Mouse (Mus musculus) hindbrain, embryonic 15.5 days (tissue): Measurements from ENCODE around the gene Ube2f. TPM values are rescaled to one million over a fixed set of nuclear protein-coding genes. Genes with fewer than 3 reads are reported as not detected.

Experiments used
- ATAC-seq: fragments of 200-750 bp; cut with Nextera tagmentation; 2 replicates; pipeline ENCODE4 v1.8.0; 2017; ENCODE audit warnings: low read depth, moderate number of reproducible peaks, moderate TSS enrichment; ENCODE audit not compliant: low FRiP score
- H3K27ac ChIP-seq: fragments of 300-500 bp; sonication (generic); replicated peaks from 2 replicates; pipeline ENCODE4 v1.5.1; 2015; ENCODE audit warnings: mild to moderate bottlenecking, inconsistent platforms
- H3K27me3 ChIP-seq: fragments of 300-500 bp; sonication (generic); 2 replicates; pipeline ENCODE4 v1.6.1; 2015; ENCODE audit warnings: control low read depth, inconsistent platforms
- H3K36me3 ChIP-seq: fragments of 300-500 bp; sonication (generic); 2 replicates; pipeline ENCODE4 v1.6.1; 2015; ENCODE audit warnings: control low read depth, inconsistent platforms
- H3K4me1 ChIP-seq: fragments of 300-500 bp; sonication (generic); replicated peaks from 2 replicates; pipeline ENCODE4 v1.6.1; 2015; ENCODE audit warnings: control low read depth, inconsistent platforms
- H3K4me2 ChIP-seq: fragments of 300-500 bp; sonication (generic); 2 replicates; pipeline ENCODE4 v1.6.1; 2015; ENCODE audit warnings: moderate library complexity, mild to moderate bottlenecking, inconsistent platforms
- H3K4me3 ChIP-seq: fragments of 300-500 bp; sonication (generic); 2 replicates; pipeline ENCODE4 v1.5.1; 2015; ENCODE audit warnings: mild to moderate bottlenecking, inconsistent platforms
- H3K9ac ChIP-seq: fragments of 300-500 bp; sonication (generic); 2 replicates; pipeline ENCODE4 v1.6.1; 2015; ENCODE audit warnings: inconsistent platforms
- H3K9me3 ChIP-seq: fragments of 300-500 bp; sonication (generic); 2 replicates; pipeline ENCODE4 v1.6.1; 2016; ENCODE audit warnings: control low read depth, inconsistent platforms
- WGBS: fragments of 180-500 bp; shearing (Covaris S2); methylation state at CpG from one replicate; pipeline ENCODE4 v1.1.7; 2015; 5-methylcytosine and 5-hydroxymethylcytosine counted together
- polyA plus RNA-seq: library from polyadenylated mRNA; unstranded; fragments of >200 nt; fragmentation: Nextera tagmentation; extraction: Ambion mirVana; gene quantifications from 2 replicates; pipeline ENCODE4 v1.2.1, GENCODE M21; 2015

Gene Ube2f
- polyA plus RNA-seq, result 56.4 and 59.4 TPM in 2 replicates

GRCm38 (mm10) chr1:91249564-91250414 lies at the start of gene Ube2f:
TSS of gene Ube2f (plus strand) at chr1:91250304.
- peak; percentile 100 for ATAC-seq
- peak within 1 kb of the TSS; percentile 96 for H3K9ac ChIP-seq
- H3K36me3 ChIP-seq, result no peaks in the 10 kb centered on the region; the same call in 1 of the 2 replicates
- H3K9me3 ChIP-seq, result no peaks in the 10 kb centered on the region
- H3K4me2 ChIP-seq, result peak within 1 kb of the TSS; percentile 79
- H3K27me3 ChIP-seq, result no peaks in the 10 kb centered on the region
- peak within 1 kb of the TSS; percentile 88 for H3K4me3 ChIP-seq
- under 1% methylated on average over 43 of the region's 43 CpGs for WGBS
- H3K27ac ChIP-seq, result peak within 1 kb of the TSS; percentile 84
- H3K4me1 ChIP-seq, result peaks cover 30% of the 10 kb centered on the region

- H3K27ac ChIP-seq, result no peak overlapping the region
- 45% methylated on average over 3 of the region's 3 CpGs for WGBS
- H3K9me3 ChIP-seq, result no peaks in the 10 kb centered on the region
- H3K27me3 ChIP-seq, result no peaks in the 10 kb centered on the region
- no peak overlapping the region for H3K4me2 ChIP-seq
- H3K4me1 ChIP-seq, result 0 out of 2 replicates have a peak, but pooled peaks cover 3% of the 10 kb centered on the region
- no peak for ATAC-seq
- H3K4me3 ChIP-seq, result no peak overlapping the region
- no peak overlapping the region for H3K9ac ChIP-seq
- no peaks in the 10 kb centered on the region for H3K36me3 ChIP-seq
Observed at GRCm38 (mm10) chr1:91201122-91201521, 49.0 kb upstream of the Ube2f start.

GRCm38 (mm10) chr1:91204221-91204765 lies 45.8 kb upstream of the Ube2f start:
- no peak overlapping the region for H3K4me3 ChIP-seq
- no peaks in the 10 kb centered on the region for H3K9me3 ChIP-seq
- H3K36me3 ChIP-seq, result no peaks in the 10 kb centered on the region
- no peak overlapping the region for H3K27ac ChIP-seq
- H3K27me3 ChIP-seq, result no peaks in the 10 kb centered on the region
- no peak overlapping the region for H3K4me2 ChIP-seq
- no peak overlapping the region for H3K9ac ChIP-seq
- 86% methylated on average over 5 of the region's 5 CpGs for WGBS
- no peak for ATAC-seq
- H3K4me1 ChIP-seq, result peaks cover 3% of the 10 kb centered on the region

GRCm38 (mm10) chr1:91205651-91206050 lies 44.5 kb upstream of the Ube2f start:
- Histone ChIP-seq H3K4me2 (no peak overlapping the region), H3K27ac (no peak overlapping the region), H3K27me3 (no peaks in the 10 kb centered on the region), H3K4me1 (peaks cover 16% of the 10 kb centered on the region), H3K4me3 (no peak overlapping the region), H3K9ac (no peak overlapping the region), H3K9me3 (no peaks in the 10 kb centered on the region), H3K36me3 (no peaks in the 10 kb centered on the region)
- ATAC-seq, result no peak
- WGBS, result 87% methylated on average over 6 of the region's 6 CpGs

GRCm38 (mm10) chr1:91206336-91206735 lies 43.8 kb upstream of the Ube2f start:
- Histone ChIP-seq H3K9me3 (no peaks in the 10 kb centered on the region), H3K9ac (no peak overlapping the region), H3K36me3 (no peaks in the 10 kb centered on the region), H3K4me1 (peaks cover 20% of the 10 kb centered on the region), H3K27me3 (no peaks in the 10 kb centered on the region), H3K4me2 (no peak overlapping the region), H3K27ac (no peak overlapping the region), H3K4me3 (no peak overlapping the region)
- no peak for ATAC-seq
- 74% methylated on average over 8 of the region's 8 CpGs for WGBS

GRCm38 (mm10) chr1:91206873-91207272 lies 43.2 kb upstream of the Ube2f start:
- no peaks in the 10 kb centered on the region for H3K36me3 ChIP-seq
- no peaks in the 10 kb centered on the region for H3K27me3 ChIP-seq
- no peak overlapping the region for H3K4me3 ChIP-seq
- peaks cover 24% of the 10 kb centered on the region for H3K4me1 ChIP-seq
- ATAC-seq, result no peak
- H3K9me3 ChIP-seq, result no peaks in the 10 kb centered on the region
- H3K27ac ChIP-seq, result no peak overlapping the region
- H3K4me2 ChIP-seq, result no peak overlapping the region
- 73% methylated on average over 5 of the region's 5 CpGs for WGBS
- H3K9ac ChIP-seq, result no peak overlapping the region

GRCm38 (mm10) chr1:91207334-91208074 lies 42.6 kb upstream of the Ube2f start:
- Histone ChIP-seq H3K27ac (0 out of 2 replicates have a peak overlapping the region, but pooled peaks have one; percentile 88), H3K9ac (no peak overlapping the region), H3K27me3 (no peaks in the 10 kb centered on the region), H3K4me2 (no peak overlapping the region), H3K36me3 (no peaks in the 10 kb centered on the region), H3K4me1 (peaks cover 28% of the 10 kb centered on the region), H3K9me3 (no peaks in the 10 kb centered on the region), H3K4me3 (no peak overlapping the region)
- ATAC-seq, result no peak
- WGBS, result 78% methylated on average over 3 of the region's 3 CpGs

GRCm38 (mm10) chr1:91209343-91209742 lies 40.8 kb upstream of the Ube2f start:
- Histone ChIP-seq H3K27me3 (no peaks in the 10 kb centered on the region), H3K36me3 (no peaks in the 10 kb centered on the region), H3K9ac (no peak overlapping the region), H3K9me3 (no peaks in the 10 kb centered on the region), H3K4me1 (peaks cover 28% of the 10 kb centered on the region), H3K27ac (peak overlapping the region; percentile 88), H3K4me3 (no peak overlapping the region), H3K4me2 (no peak overlapping the region)
- ATAC-seq, result peak; percentile 84
- 64% methylated on average over 6 of the region's 6 CpGs for WGBS

- ATAC-seq, result peak; percentile 82
- Histone ChIP-seq H3K27ac (peak overlapping the region; percentile 88), H3K36me3 (no peaks in the 10 kb centered on the region), H3K27me3 (no peaks in the 10 kb centered on the region), H3K9me3 (no peaks in the 10 kb centered on the region), H3K9ac (no peak overlapping the region), H3K4me2 (no peak overlapping the region), H3K4me1 (peaks cover 28% of the 10 kb centered on the region), H3K4me3 (no peak overlapping the region)
- WGBS, result 53% methylated on average over 6 of the region's 6 CpGs
Observed at GRCm38 (mm10) chr1:91209785-91210184, 40.3 kb upstream of the Ube2f start.

- no peak overlapping the region for H3K4me3 ChIP-seq
- ATAC-seq, result no peak
- WGBS, result 70% methylated on average over 1 of the region's 1 CpGs
- H3K27ac ChIP-seq, result peak overlapping the region; percentile 88
- H3K4me1 ChIP-seq, result peaks cover 28% of the 10 kb centered on the region
- no peak overlapping the region for H3K4me2 ChIP-seq
- H3K27me3 ChIP-seq, result no peaks in the 10 kb centered on the region
- no peaks in the 10 kb centered on the region for H3K36me3 ChIP-seq
- H3K9ac ChIP-seq, result no peak overlapping the region
- H3K9me3 ChIP-seq, result no peaks in the 10 kb centered on the region
Observed at GRCm38 (mm10) chr1:91211099-91211498, 39.0 kb upstream of the Ube2f start.

GRCm38 (mm10) chr1:91211591-91212008 lies 38.5 kb upstream of the Ube2f start:
- H3K27ac ChIP-seq, result peak overlapping the region; percentile 88
- peak; percentile 40; the same call in 1 of the 2 replicates for ATAC-seq
- 51% methylated on average over 7 of the region's 7 CpGs for WGBS
- no peaks in the 10 kb centered on the region for H3K9me3 ChIP-seq
- peaks cover 28% of the 10 kb centered on the region for H3K4me1 ChIP-seq
- no peaks in the 10 kb centered on the region for H3K27me3 ChIP-seq
- H3K4me2 ChIP-seq, result no peak overlapping the region
- H3K36me3 ChIP-seq, result no peaks in the 10 kb centered on the region
- no peak overlapping the region for H3K9ac ChIP-seq
- H3K4me3 ChIP-seq, result no peak overlapping the region

- Histone ChIP-seq H3K4me2 (no peak overlapping the region), H3K4me1 (peaks cover 18% of the 10 kb centered on the region; the same call in 1 of the 2 replicates), H3K27ac (no peak overlapping the region), H3K36me3 (no peaks in the 10 kb centered on the region), H3K27me3 (no peaks in the 10 kb centered on the region), H3K9me3 (no peaks in the 10 kb centered on the region), H3K4me3 (no peak overlapping the region), H3K9ac (no peak overlapping the region)
- 100% methylated on average over 1 of the region's 1 CpGs for WGBS
- ATAC-seq, result no peak
Observed at GRCm38 (mm10) chr1:91215264-91215663, 34.8 kb upstream of the Ube2f start.
